Mouse (Mus musculus) liver, adult 2 months (tissue): Measurements from ENCODE around the gene Rpia.

Experiments
- CTCF ChIP-seq: fragments of 200-500 bp; IDR thresholded peaks from 2 replicates; pipeline ENCODE4 v1.5.1; 2011; ENCODE audit warnings: low read depth, low read length, control low read depth
- POLR2A ChIP-seq: fragments of 200-500 bp; IDR thresholded peaks from 2 replicates; pipeline ENCODE4 v1.6.1; 2011; ENCODE audit warnings: low read length, control low read depth; ENCODE audit not compliant: insufficient read depth; ENCODE audit errors: extremely low read depth

GRCm38 (mm10) chr6:70774372-70774771 is 17.7 kb downstream of the Rpia start:
- TF ChIP-seq CTCF (no peak), POLR2A (no peak)
